Mouse (Mus musculus): ENCODE results near the gene Fam13c. TPM values are rescaled to one million over a fixed set of nuclear protein-coding genes. Genes with fewer than 3 reads are reported as not detected.
A peak's percentile ranks its signal among the peaks of the same experiment; 100 is the strongest.

Gene Fam13c
- polyA plus RNA-seq, 1 experiment = not detected

GRCm38 (mm10) chr10:70495106-70496104 is 55.1 kb downstream of the Fam13c start:
- no peak overlapping the region for H3K4me3 ChIP-seq (ENCODE audit: insufficient read depth, low read length)
- no peak overlapping the region for H3K27ac ChIP-seq (ENCODE audit: insufficient read depth, low read depth, low read length)
- no peaks in the 10 kb centered on the region for H3K4me1 ChIP-seq (ENCODE audit: control insufficient read depth, insufficient read depth, low read length)
- TF ChIP-seq CTCF (IDR thresholded peaks at IDR 0.05; ENCODE audit: low read depth, low read length) = no peak
- TF ChIP-seq POLR2A (IDR thresholded peaks at IDR 0.05; ENCODE audit: borderline replicate concordance, low read depth, low read length) = no peak

GRCm38 (mm10) chr10:70496938-70497337 is 56.7 kb downstream of the Fam13c start:
- Histone ChIP-seq H3K4me3 (ENCODE audit: insufficient read depth, low read length) (no peak overlapping the region), H3K4me1 (ENCODE audit: control insufficient read depth, insufficient read depth, low read length) (no peaks in the 10 kb centered on the region), H3K27ac (ENCODE audit: insufficient read depth, low read depth, low read length) (no peak overlapping the region)
- no peak for TF ChIP-seq CTCF (IDR thresholded peaks at IDR 0.05; ENCODE audit: low read depth, low read length)

GRCm38 (mm10) chr10:70498328-70498727 is 58.0 kb downstream of the Fam13c start:
- H3K4me3 ChIP-seq (ENCODE audit: insufficient read depth, low read length) = no peak overlapping the region
- TF ChIP-seq POLR2A (IDR thresholded peaks at IDR 0.05; ENCODE audit: borderline replicate concordance, low read depth, low read length) = no peak
- TF ChIP-seq CTCF (IDR thresholded peaks at IDR 0.05; ENCODE audit: low read depth, low read length) = no peak
- no peak overlapping the region for H3K27ac ChIP-seq (ENCODE audit: insufficient read depth, low read depth, low read length)

GRCm38 (mm10) chr10:70499246-70499645 is 59.0 kb downstream of the Fam13c start:
- TF ChIP-seq POLR2A (IDR thresholded peaks at IDR 0.05; ENCODE audit: borderline replicate concordance, low read depth, low read length) = no peak
- no peak for TF ChIP-seq CTCF (IDR thresholded peaks at IDR 0.05; ENCODE audit: low read depth, low read length)
- H3K4me1 ChIP-seq (ENCODE audit: control insufficient read depth, insufficient read depth, low read length) = no peaks in the 10 kb centered on the region
- no peak overlapping the region for H3K27ac ChIP-seq (ENCODE audit: insufficient read depth, low read depth, low read length)
- H3K4me3 ChIP-seq (ENCODE audit: insufficient read depth, low read length) = no peak overlapping the region

More at GRCm38 (mm10) chr10:70498328-70498727, 58.0 kb downstream of the Fam13c start:
- H3K4me1 ChIP-seq (ENCODE audit: control insufficient read depth, insufficient read depth, low read length) = no peaks in the 10 kb centered on the region

GRCm38 (mm10) chr10:70504871-70505270 is 64.6 kb downstream of the Fam13c start:
- no peak overlapping the region for H3K4me3 ChIP-seq (ENCODE audit: insufficient read depth, low read length)

GRCm38 (mm10) chr10:70505395-70505794 is 65.1 kb downstream of the Fam13c start:
- H3K4me1 ChIP-seq (ENCODE audit: control insufficient read depth, insufficient read depth, low read length) = no peaks in the 10 kb centered on the region
- no peak overlapping the region for H3K27ac ChIP-seq (ENCODE audit: insufficient read depth, low read depth, low read length)
- TF ChIP-seq POLR2A (IDR thresholded peaks at IDR 0.05; ENCODE audit: borderline replicate concordance, low read depth, low read length) (no peak), CTCF (IDR thresholded peaks at IDR 0.05; ENCODE audit: low read depth, low read length) (no peak)
- no peak overlapping the region for H3K4me3 ChIP-seq (ENCODE audit: insufficient read depth, low read length)

More at GRCm38 (mm10) chr10:70504871-70505270, 64.6 kb downstream of the Fam13c start:
- no peaks in the 10 kb centered on the region for H3K4me1 ChIP-seq (ENCODE audit: control insufficient read depth, insufficient read depth, low read length)
- TF ChIP-seq CTCF (IDR thresholded peaks at IDR 0.05; ENCODE audit: low read depth, low read length) (no peak), POLR2A (IDR thresholded peaks at IDR 0.05; ENCODE audit: borderline replicate concordance, low read depth, low read length) (no peak)
- H3K27ac ChIP-seq (ENCODE audit: insufficient read depth, low read depth, low read length) = no peak overlapping the region

- Histone ChIP-seq H3K27ac (ENCODE audit: insufficient read depth, low read depth, low read length) (no peak overlapping the region), H3K4me1 (ENCODE audit: control insufficient read depth, insufficient read depth, low read length) (no peaks in the 10 kb centered on the region), H3K4me3 (ENCODE audit: insufficient read depth, low read length) (no peak overlapping the region)
- TF ChIP-seq POLR2A (IDR thresholded peaks at IDR 0.05; ENCODE audit: borderline replicate concordance, low read depth, low read length) = no peak
- no peak for TF ChIP-seq CTCF (IDR thresholded peaks at IDR 0.05; ENCODE audit: low read depth, low read length)
These were observed 65.6 kb downstream of the Fam13c start for GRCm38 (mm10) chr10:70505842-70506241.

GRCm38 (mm10) chr10:70506499-70507168 is 66.4 kb downstream of the Fam13c start:
- TF ChIP-seq POLR2A (IDR thresholded peaks at IDR 0.05; ENCODE audit: borderline replicate concordance, low read depth, low read length) = no peak
- TF ChIP-seq CTCF (IDR thresholded peaks at IDR 0.05; ENCODE audit: low read depth, low read length) = no peak
- H3K27ac ChIP-seq (ENCODE audit: insufficient read depth, low read depth, low read length) = no peak overlapping the region
- no peak overlapping the region for H3K4me3 ChIP-seq (ENCODE audit: insufficient read depth, low read length)
- no peaks in the 10 kb centered on the region for H3K4me1 ChIP-seq (ENCODE audit: control insufficient read depth, insufficient read depth, low read length)

GRCm38 (mm10) chr10:70507880-70508279 is 67.6 kb downstream of the Fam13c start:
- H3K4me3 ChIP-seq (ENCODE audit: insufficient read depth, low read length) = no peak overlapping the region

GRCm38 (mm10) chr10:70514848-70515247 is 74.6 kb downstream of the Fam13c start:
- Histone ChIP-seq H3K4me3 (ENCODE audit: insufficient read depth, low read length) (no peak overlapping the region), H3K4me1 (ENCODE audit: control insufficient read depth, insufficient read depth, low read length) (no peaks in the 10 kb centered on the region), H3K27ac (ENCODE audit: insufficient read depth, low read depth, low read length) (no peak overlapping the region)
- TF ChIP-seq POLR2A (IDR thresholded peaks at IDR 0.05; ENCODE audit: borderline replicate concordance, low read depth, low read length) (no peak), CTCF (IDR thresholded peaks at IDR 0.05; ENCODE audit: low read depth, low read length) (no peak)

More at GRCm38 (mm10) chr10:70507880-70508279, 67.6 kb downstream of the Fam13c start:
- TF ChIP-seq POLR2A (IDR thresholded peaks at IDR 0.05; ENCODE audit: borderline replicate concordance, low read depth, low read length) = no peak
- TF ChIP-seq CTCF (IDR thresholded peaks at IDR 0.05; ENCODE audit: low read depth, low read length) = 0 out of 2 replicates have a peak, but pooled peaks have one; percentile 29
- H3K4me1 ChIP-seq (ENCODE audit: control insufficient read depth, insufficient read depth, low read length) = no peaks in the 10 kb centered on the region
- H3K27ac ChIP-seq (ENCODE audit: insufficient read depth, low read depth, low read length) = no peak overlapping the region
